9 mouse cellular contexts compared by ENCODE assay signal in genomic region chr17:29267931-29268681, GRCm38 (mm10). TPM values are rescaled to one million over a fixed set of nuclear protein-coding genes. Genes with fewer than 3 reads are reported as not detected.
A peak's percentile ranks its signal among the peaks of the same experiment; 100 is the strongest.
DNase-seq lines count a peak whose midpoint lies in the region; ATAC-seq lines count a peak whose summit lies in the region.
"Had no signal": no experiment of that assay in that cellular context is flagged by ENCODE, and none has a peak within 500 bp of the region (broad histone marks: within the 10 kb centered on the region; RNA-seq: fewer than 3 reads in every experiment).

No protein-coding gene starts in this region.

- no peaks in the 10 kb centered on the region for H3K36me3 ChIP-seq in heart, embryonic 14.5 days (ENCODE audit: control insufficient read depth, insufficient read depth, low read length)
- no peaks in the 10 kb centered on the region for H3K36me3 ChIP-seq in forebrain, embryonic 11.5 days (ENCODE audit: control insufficient read depth, insufficient read depth, low read length)
- no peaks in the 10 kb centered on the region for H3K36me3 ChIP-seq in midbrain, embryonic 16.5 days (ENCODE audit: control insufficient read depth, insufficient read depth, low read length)

- peaks cover 10 to 22% of the 10 kb centered on the region in 2 experiments for H3K4me1 ChIP-seq in heart, embryonic 14.5 days (ENCODE audit: control insufficient read depth in 2 of 2, insufficient read depth in 2 of 2, low read length in 2 of 2)
- H3K4me1 ChIP-seq in forebrain, embryonic 11.5 days (replicated peaks; ENCODE audit: control insufficient read depth, insufficient read depth, low read length), result peaks cover 11% of the 10 kb centered on the region; the same call in 1 of the 2 replicates
- peaks cover 23% of the 10 kb centered on the region for H3K4me1 ChIP-seq in midbrain, embryonic 16.5 days (ENCODE audit: control insufficient read depth, insufficient read depth, low read length)

- no peak for DNase-seq in heart, postnatal 10 days
- no peak for DNase-seq in forebrain, embryonic 11.5 days (ENCODE audit: low spot score)
- peak; percentile 5 for DNase-seq in kidney, postnatal 10 days
- DNase-seq in adrenal gland, postnatal 14 days, result no peak
- no peak for DNase-seq in embryo, embryonic 10.5 days (ENCODE audit: low spot score)
- DNase-seq in B cell, adult 2 months, result no peak

- H3K4me2 ChIP-seq in heart, embryonic 14.5 days (ENCODE audit: low read length), result peak overlapping the region; percentile 78
- H3K4me2 ChIP-seq in forebrain, embryonic 11.5 days (ENCODE audit: low read depth, low read length, severe bottlenecking), result peak overlapping the region; percentile 72
- H3K4me2 ChIP-seq in midbrain, embryonic 16.5 days (ENCODE audit: low read length), result peak overlapping the region; percentile 52

- intact Hi-C loops in heart, postnatal 10 days (cut with DNase I), result loop anchor here (1.0 to 5.0 kb wide), 2 partner anchors 103 to 244 kb away; no protein-coding TSS in a partner anchor

- peak overlapping the region in 1 of 2 experiments; percentile 52; a peak in 2 of 4 replicates for H3K4me3 ChIP-seq in heart, embryonic 14.5 days (ENCODE audit: control insufficient read depth in 1 of 2, insufficient read depth in 1 of 2, low read depth in 1 of 2, low read length in 2 of 2)
- peak overlapping the region; percentile 71 for H3K4me3 ChIP-seq in forebrain, embryonic 11.5 days (ENCODE audit: low read depth, low read length)
- H3K4me3 ChIP-seq in midbrain, embryonic 16.5 days (ENCODE audit: low read depth, low read length), result peak overlapping the region; percentile 86

- no peaks in the 10 kb centered on the region for H3K27me3 ChIP-seq in heart, embryonic 14.5 days (ENCODE audit: control insufficient read depth, insufficient read depth, low read length)
- H3K27me3 ChIP-seq in forebrain, embryonic 11.5 days (ENCODE audit: control insufficient read depth, insufficient read depth, low read length), result no peaks in the 10 kb centered on the region
- no peaks in the 10 kb centered on the region for H3K27me3 ChIP-seq in midbrain, embryonic 16.5 days (ENCODE audit: control insufficient read depth, insufficient read depth, low read depth, low read length)
- H3K27me3 ChIP-seq: Patski had no signal

- no peaks in the 10 kb centered on the region for H3K9me3 ChIP-seq in heart, embryonic 14.5 days (ENCODE audit: control insufficient read depth, low read length)
- no peaks in the 10 kb centered on the region for H3K9me3 ChIP-seq in forebrain, embryonic 11.5 days (ENCODE audit: control insufficient read depth, low read length)
- H3K9me3 ChIP-seq in midbrain, embryonic 16.5 days (replicated peaks; ENCODE audit: control insufficient read depth, low read length, poor library complexity, severe bottlenecking), result no peaks in the 10 kb centered on the region

- 63% methylated on average over 6 of the region's 6 CpGs for WGBS in heart, embryonic 14.5 days
- WGBS in forebrain, embryonic 11.5 days, result 61% methylated on average over 6 of the region's 6 CpGs
- WGBS in midbrain, embryonic 16.5 days, result 58% methylated on average over 6 of the region's 6 CpGs

- ATAC-seq in heart, embryonic 14.5 days (ENCODE audit: insufficient number of reproducible peaks, insufficient read depth, low FRiP score, low read depth), result no peak
- peak; percentile 12; the same call in 1 of the 2 replicates for ATAC-seq in forebrain, embryonic 11.5 days (replicated peaks; ENCODE audit: low FRiP score)
- ATAC-seq in midbrain, embryonic 16.5 days, result peak; percentile 53

- peak overlapping the region in 1 of 2 experiments; percentile 74; a peak in 2 of 4 replicates for H3K27ac ChIP-seq in heart, embryonic 14.5 days (replicated peaks in 1 of 2; ENCODE audit: control insufficient read depth in 1 of 2, insufficient read depth in 1 of 2, low read depth in 2 of 2, low read length in 2 of 2)
- no peak overlapping the region for H3K27ac ChIP-seq in forebrain, embryonic 11.5 days (ENCODE audit: low read depth, low read length)
- peak overlapping the region; percentile 90 for H3K27ac ChIP-seq in midbrain, embryonic 16.5 days (ENCODE audit: low read length)

- H3K9ac ChIP-seq in heart, embryonic 14.5 days (ENCODE audit: low read length), result peak overlapping the region; percentile 79
- peak overlapping the region; percentile 89 for H3K9ac ChIP-seq in forebrain, embryonic 11.5 days (ENCODE audit: low read length)
- H3K9ac ChIP-seq in midbrain, embryonic 16.5 days (ENCODE audit: low read depth, low read length), result peak overlapping the region; percentile 97

RNA-seq across cellular contexts. Expression of gene BC004004, which starts 0.5 kb away (rescaled TPM):
- 106 and 112 TPM in 2 replicates for polyA plus RNA-seq in heart, embryonic 14.5 days (2014; fragmentation: Nextera tagmentation; extraction: Ambion mirVana)
- total RNA-seq in heart, postnatal 10 days (2021), result 100 to 1,000 TPM; 193 to 194 TPM
- polyA plus RNA-seq in forebrain, embryonic 11.5 days (2014; fragmentation: Nextera tagmentation; extraction: Ambion mirVana), result 58.2 and 61.5 TPM in 2 replicates
- polyA plus RNA-seq in midbrain, embryonic 16.5 days (2015; fragmentation: Nextera tagmentation; extraction: Ambion mirVana), result 125 TPM in 2 replicates
- total RNA-seq in adrenal gland, postnatal 14 days (2021), result 135 and 139 TPM in 2 replicates

RNA-seq across cellular contexts. Expression of gene Ppil1, which starts 4.1 kb away (rescaled TPM):
- polyA plus RNA-seq in heart, embryonic 14.5 days (2014; fragmentation: Nextera tagmentation; extraction: Ambion mirVana), result 98.2 and 106 TPM in 2 replicates
- total RNA-seq in heart, postnatal 10 days (2021), result 10 to 100 TPM; 31.2 to 34.1 TPM
- polyA plus RNA-seq in forebrain, embryonic 11.5 days (2014; fragmentation: Nextera tagmentation; extraction: Ambion mirVana), result 180 and 188 TPM in 2 replicates
- 106 and 107 TPM in 2 replicates for polyA plus RNA-seq in midbrain, embryonic 16.5 days (2015; fragmentation: Nextera tagmentation; extraction: Ambion mirVana)
- 26.0 and 26.4 TPM in 2 replicates for total RNA-seq in adrenal gland, postnatal 14 days (2021)

RNA-seq across cellular contexts. Expression of gene Cpne5, which starts 30.1 kb away (rescaled TPM):
- polyA plus RNA-seq in heart, embryonic 14.5 days (2014; fragmentation: Nextera tagmentation; extraction: Ambion mirVana), result 21.4 and 28.8 TPM in 2 replicates
- total RNA-seq in heart, postnatal 10 days (2021), result 1 to 10 TPM; 2.7 to 5.7 TPM
- polyA plus RNA-seq in forebrain, embryonic 11.5 days (2014; fragmentation: Nextera tagmentation; extraction: Ambion mirVana), result 5.5 and 6.8 TPM in 2 replicates
- 43.6 and 55.8 TPM in 2 replicates for polyA plus RNA-seq in midbrain, embryonic 16.5 days (2015; fragmentation: Nextera tagmentation; extraction: Ambion mirVana)
- total RNA-seq in adrenal gland, postnatal 14 days (2021), result 0.52 and 0.83 TPM in 2 replicates

RNA-seq across cellular contexts. Expression of gene Pi16, which starts 49.4 kb away (rescaled TPM):
- 0.77 and 1.1 TPM in 2 replicates for polyA plus RNA-seq in heart, embryonic 14.5 days (2014; fragmentation: Nextera tagmentation; extraction: Ambion mirVana)
- total RNA-seq in heart, postnatal 10 days (2021), result 10 to 100 TPM; 26.9 to 33.9 TPM
- polyA plus RNA-seq in forebrain, embryonic 11.5 days (2014; fragmentation: Nextera tagmentation; extraction: Ambion mirVana), result 0.59 and 0.72 TPM in 2 replicates
- 3.3 and 4.4 TPM in 2 replicates for polyA plus RNA-seq in midbrain, embryonic 16.5 days (2015; fragmentation: Nextera tagmentation; extraction: Ambion mirVana)
- total RNA-seq in adrenal gland, postnatal 14 days (2021), result 20.9 and 25.7 TPM in 2 replicates
- polyA plus RNA-seq: Patski had no signal
